Mouse (Mus musculus): ENCODE results near the gene Chmp4b. TPM values are rescaled to one million over a fixed set of nuclear protein-coding genes. Genes with fewer than 3 reads are reported as not detected.

Gene Chmp4b
- 9.3 and 10.9 TPM in 2 replicates for polyA plus RNA-seq (2014; fragmentation: Nextera tagmentation; extraction: Ambion mirVana)

DNA sequence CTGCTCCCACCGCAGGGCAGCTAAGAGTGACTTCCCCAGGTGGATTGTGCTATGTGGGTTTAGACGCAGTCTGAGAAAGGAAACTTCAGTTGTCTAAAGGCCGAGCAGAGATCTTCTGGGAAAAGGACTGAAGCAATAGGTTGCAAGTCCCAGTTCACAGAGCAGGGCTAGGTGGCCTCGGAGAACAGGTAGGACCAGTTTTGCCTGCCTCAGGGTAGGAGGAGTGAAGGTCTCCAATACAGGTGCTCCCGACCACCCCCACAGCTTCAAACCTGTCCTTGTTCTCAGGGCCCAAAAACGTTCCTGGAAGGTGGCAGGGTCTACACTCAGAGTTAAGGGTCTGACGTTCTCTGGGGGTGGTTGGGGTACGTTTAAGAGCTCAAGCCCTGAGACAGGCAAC lies at the start of gene Chmp4b:
Gene Chmp4b, plus strand, starts transcription at position 343 of the 400 bp plus-strand sequence.
- no peaks in the 10 kb centered on the region for H3K36me3 ChIP-seq (ENCODE audit: control insufficient read depth, insufficient read depth, low read length)
- no peak within 1 kb of the TSS for H3K27ac ChIP-seq (ENCODE audit: low read depth, low read length)
- no peak within 1 kb of the TSS for H3K4me3 ChIP-seq (ENCODE audit: low read depth, low read length)
- DNase-seq (ENCODE audit: low spot score) (no peak), ATAC-seq (replicated peaks; ENCODE audit: low FRiP score) (no peak)
- H3K9ac ChIP-seq (ENCODE audit: low read depth, low read length) = no peak within 1 kb of the TSS
- H3K4me1 ChIP-seq (replicated peaks; ENCODE audit: control insufficient read depth, insufficient read depth, low read length) = peaks cover 6% of the 10 kb centered on the region; the same call in 1 of the 2 replicates
- no peak within 1 kb of the TSS for H3K4me2 ChIP-seq
- 44% methylated on average over 8 of the region's 8 CpGs for WGBS
- H3K9me3 ChIP-seq (ENCODE audit: control insufficient read depth, low read length) = no peaks in the 10 kb centered on the region
- H3K27me3 ChIP-seq (replicated peaks; ENCODE audit: control insufficient read depth, insufficient read depth, low read length) = no peaks in the 10 kb centered on the region

- no peaks in the 10 kb centered on the region for H3K36me3 ChIP-seq (ENCODE audit: control insufficient read depth, insufficient read depth, low read length)
- ATAC-seq (replicated peaks; ENCODE audit: low FRiP score) = peak; percentile 51; the same call in 1 of the 2 replicates
- 11% methylated on average over 22 of the region's 22 CpGs for WGBS
- no peaks in the 10 kb centered on the region for H3K9me3 ChIP-seq (ENCODE audit: control insufficient read depth, low read length)
- peaks cover 6% of the 10 kb centered on the region for H3K4me1 ChIP-seq (replicated peaks; ENCODE audit: control insufficient read depth, insufficient read depth, low read length)
- peak overlapping the region; percentile 78 for H3K27ac ChIP-seq (ENCODE audit: low read depth, low read length)
- H3K4me3 ChIP-seq (ENCODE audit: low read depth, low read length) = peak overlapping the region; percentile 86
- H3K9ac ChIP-seq (ENCODE audit: low read depth, low read length) = peak overlapping the region; percentile 85
- no peak for DNase-seq (ENCODE audit: low spot score)
- H3K4me2 ChIP-seq = peak overlapping the region; percentile 90
- H3K27me3 ChIP-seq (replicated peaks; ENCODE audit: control insufficient read depth, insufficient read depth, low read length) = no peaks in the 10 kb centered on the region
Measured at GRCm38 (mm10) chr2:154603007-154603637, 48.4 kb upstream of the Chmp4b start.

DNA sequence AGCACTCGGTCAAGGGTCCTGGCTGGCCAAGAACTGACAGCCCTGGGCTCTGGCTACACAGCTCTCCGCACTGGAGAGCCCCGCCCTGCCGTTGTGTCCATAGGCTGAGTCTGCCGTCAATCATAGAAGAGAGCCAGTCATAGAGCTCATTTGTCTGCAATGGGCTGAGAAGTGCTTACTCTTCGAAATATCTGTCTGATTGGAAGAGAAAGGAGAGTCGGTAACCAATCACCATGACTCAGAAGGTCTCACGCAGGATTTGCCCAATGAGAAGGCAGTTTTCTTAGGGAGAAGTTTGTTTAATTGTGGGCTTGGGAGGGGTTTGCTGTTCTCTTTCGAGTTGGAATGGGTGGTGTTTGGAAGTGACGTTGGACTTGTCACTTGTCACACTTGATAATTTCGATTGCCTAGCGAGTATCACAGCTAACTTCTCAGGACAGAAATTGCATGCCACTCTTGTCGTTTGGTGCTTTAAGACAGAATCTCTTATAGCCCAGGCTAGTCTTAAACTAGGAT lies 47.8 kb upstream of the Chmp4b start, which contains the start of gene Pxmp4:
Gene Pxmp4, minus strand, starts transcription at position 71 of the 516 bp plus-strand sequence.
- WGBS = 0% methylated on average over 13 of the region's 13 CpGs
- peaks cover 6% of the 10 kb centered on the region for H3K4me1 ChIP-seq (replicated peaks; ENCODE audit: control insufficient read depth, insufficient read depth, low read length)

DNA sequence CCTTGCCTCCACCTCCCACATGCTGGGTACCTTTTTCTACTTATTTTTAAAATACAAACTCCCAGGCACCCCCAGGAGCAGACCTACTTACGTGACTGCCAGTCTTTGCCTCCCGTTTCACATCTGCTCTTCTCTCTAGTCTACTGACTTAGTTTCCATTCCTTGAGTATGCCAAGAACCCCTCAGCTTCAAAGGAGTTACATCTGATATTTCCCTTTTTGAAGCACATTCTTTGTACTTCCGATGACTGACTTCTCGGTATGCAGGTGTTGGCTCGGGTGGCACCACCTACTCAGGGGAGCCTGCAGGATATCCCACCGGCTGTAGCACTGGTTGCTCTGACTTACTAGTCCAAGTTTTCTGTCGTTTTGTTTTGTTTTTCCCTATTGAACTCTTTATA lies 47.3 kb upstream of the Chmp4b start:
- peak overlapping the region; percentile 75 for H3K27ac ChIP-seq (ENCODE audit: low read depth, low read length)
- H3K27me3 ChIP-seq (replicated peaks; ENCODE audit: control insufficient read depth, insufficient read depth, low read length) = no peaks in the 10 kb centered on the region
- H3K4me1 ChIP-seq (replicated peaks; ENCODE audit: control insufficient read depth, insufficient read depth, low read length) = peaks cover 6% of the 10 kb centered on the region
- WGBS = 25% methylated on average over 7 of the region's 7 CpGs
- no peaks in the 10 kb centered on the region for H3K36me3 ChIP-seq (ENCODE audit: control insufficient read depth, insufficient read depth, low read length)
- DNase-seq (ENCODE audit: low spot score) = no peak
- H3K4me3 ChIP-seq (ENCODE audit: low read depth, low read length) = peak overlapping the region; percentile 86
- peak; percentile 5; the same call in 1 of the 2 replicates for ATAC-seq (replicated peaks; ENCODE audit: low FRiP score)
- peak overlapping the region; percentile 90 for H3K4me2 ChIP-seq
- no peaks in the 10 kb centered on the region for H3K9me3 ChIP-seq (ENCODE audit: control insufficient read depth, low read length)
- H3K9ac ChIP-seq (ENCODE audit: low read depth, low read length) = peak overlapping the region; percentile 70

More for the DNA sequence above, 47.8 kb upstream of the Chmp4b start, which contains the start of gene Pxmp4:
- peak within 1 kb of the TSS; percentile 78 for H3K27ac ChIP-seq (ENCODE audit: low read depth, low read length)
- ATAC-seq (replicated peaks; ENCODE audit: low FRiP score) (peak; percentile 99), DNase-seq (ENCODE audit: low spot score) (peak; percentile 93)
- H3K4me2 ChIP-seq = peak within 1 kb of the TSS; percentile 90
- peak within 1 kb of the TSS; percentile 85 for H3K9ac ChIP-seq (ENCODE audit: low read depth, low read length)
- peak within 1 kb of the TSS; percentile 86 for H3K4me3 ChIP-seq (ENCODE audit: low read depth, low read length)
- H3K36me3 ChIP-seq (ENCODE audit: control insufficient read depth, insufficient read depth, low read length) = no peaks in the 10 kb centered on the region
- H3K27me3 ChIP-seq (replicated peaks; ENCODE audit: control insufficient read depth, insufficient read depth, low read length) = no peaks in the 10 kb centered on the region
- H3K9me3 ChIP-seq (ENCODE audit: control insufficient read depth, low read length) = no peaks in the 10 kb centered on the region

GRCm38 (mm10) chr2:154606965-154607364 lies 44.5 kb upstream of the Chmp4b start:
- Histone ChIP-seq H3K27ac (ENCODE audit: low read depth, low read length) (no peak overlapping the region), H3K9ac (ENCODE audit: low read depth, low read length) (no peak overlapping the region), H3K27me3 (replicated peaks; ENCODE audit: control insufficient read depth, insufficient read depth, low read length) (no peaks in the 10 kb centered on the region), H3K4me2 (no peak overlapping the region), H3K9me3 (ENCODE audit: control insufficient read depth, low read length) (no peaks in the 10 kb centered on the region), H3K36me3 (ENCODE audit: control insufficient read depth, insufficient read depth, low read length) (no peaks in the 10 kb centered on the region), H3K4me3 (ENCODE audit: low read depth, low read length) (no peak overlapping the region), H3K4me1 (replicated peaks; ENCODE audit: control insufficient read depth, insufficient read depth, low read length) (peaks cover 6% of the 10 kb centered on the region)
- 88% methylated on average over 1 of the region's 1 CpGs for WGBS
- ATAC-seq (replicated peaks; ENCODE audit: low FRiP score) = no peak
- no peak for DNase-seq (ENCODE audit: low spot score)

DNA sequence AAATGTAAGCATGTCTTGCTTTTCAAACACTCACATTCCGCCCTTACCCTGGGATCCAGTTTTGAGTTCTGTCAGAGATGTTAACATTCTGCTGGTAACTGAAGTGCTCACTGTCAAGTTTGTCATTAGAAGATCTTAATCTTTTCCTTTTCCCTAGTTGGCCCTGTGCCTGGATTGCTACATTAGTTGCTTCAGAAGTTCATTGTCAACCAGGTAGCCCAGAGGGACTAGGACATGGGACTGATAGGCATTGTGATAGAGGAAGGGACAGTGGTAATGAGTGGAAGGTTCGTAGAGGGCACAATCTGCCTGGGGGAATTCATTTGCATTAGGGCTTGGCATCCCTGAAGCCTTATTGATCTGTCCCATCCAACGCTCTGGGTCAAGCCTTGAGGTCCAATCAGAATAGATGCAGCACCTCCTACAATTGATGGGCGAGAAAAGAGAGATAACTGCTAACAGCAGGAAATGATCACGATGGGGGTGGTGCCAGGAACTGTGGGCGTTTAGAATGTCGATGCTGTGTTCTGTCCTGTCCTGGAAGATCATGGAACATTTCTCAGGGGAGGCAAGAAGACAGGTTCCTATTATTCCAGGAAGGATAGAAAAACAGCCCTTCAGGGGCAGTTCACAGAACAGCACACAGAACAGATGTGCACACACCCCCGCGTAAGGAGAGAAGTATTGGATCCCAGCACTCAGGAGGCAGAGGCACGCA lies 42.3 kb upstream of the Chmp4b start:
- DNase-seq (ENCODE audit: low spot score) = no peak
- WGBS = 51% methylated on average over 10 of the region's 10 CpGs
- no peak overlapping the region for H3K27ac ChIP-seq (ENCODE audit: low read depth, low read length)
- no peaks in the 10 kb centered on the region for H3K36me3 ChIP-seq (ENCODE audit: control insufficient read depth, insufficient read depth, low read length)
- peaks cover 6% of the 10 kb centered on the region for H3K4me1 ChIP-seq (replicated peaks; ENCODE audit: control insufficient read depth, insufficient read depth, low read length)
- H3K9ac ChIP-seq (ENCODE audit: low read depth, low read length) = no peak overlapping the region
- ATAC-seq (replicated peaks; ENCODE audit: low FRiP score) = no peak
- no peak overlapping the region for H3K4me3 ChIP-seq (ENCODE audit: low read depth, low read length)
- H3K27me3 ChIP-seq (replicated peaks; ENCODE audit: control insufficient read depth, insufficient read depth, low read length) = no peaks in the 10 kb centered on the region
- H3K9me3 ChIP-seq (ENCODE audit: control insufficient read depth, low read length) = no peaks in the 10 kb centered on the region
- no peak overlapping the region for H3K4me2 ChIP-seq

DNA sequence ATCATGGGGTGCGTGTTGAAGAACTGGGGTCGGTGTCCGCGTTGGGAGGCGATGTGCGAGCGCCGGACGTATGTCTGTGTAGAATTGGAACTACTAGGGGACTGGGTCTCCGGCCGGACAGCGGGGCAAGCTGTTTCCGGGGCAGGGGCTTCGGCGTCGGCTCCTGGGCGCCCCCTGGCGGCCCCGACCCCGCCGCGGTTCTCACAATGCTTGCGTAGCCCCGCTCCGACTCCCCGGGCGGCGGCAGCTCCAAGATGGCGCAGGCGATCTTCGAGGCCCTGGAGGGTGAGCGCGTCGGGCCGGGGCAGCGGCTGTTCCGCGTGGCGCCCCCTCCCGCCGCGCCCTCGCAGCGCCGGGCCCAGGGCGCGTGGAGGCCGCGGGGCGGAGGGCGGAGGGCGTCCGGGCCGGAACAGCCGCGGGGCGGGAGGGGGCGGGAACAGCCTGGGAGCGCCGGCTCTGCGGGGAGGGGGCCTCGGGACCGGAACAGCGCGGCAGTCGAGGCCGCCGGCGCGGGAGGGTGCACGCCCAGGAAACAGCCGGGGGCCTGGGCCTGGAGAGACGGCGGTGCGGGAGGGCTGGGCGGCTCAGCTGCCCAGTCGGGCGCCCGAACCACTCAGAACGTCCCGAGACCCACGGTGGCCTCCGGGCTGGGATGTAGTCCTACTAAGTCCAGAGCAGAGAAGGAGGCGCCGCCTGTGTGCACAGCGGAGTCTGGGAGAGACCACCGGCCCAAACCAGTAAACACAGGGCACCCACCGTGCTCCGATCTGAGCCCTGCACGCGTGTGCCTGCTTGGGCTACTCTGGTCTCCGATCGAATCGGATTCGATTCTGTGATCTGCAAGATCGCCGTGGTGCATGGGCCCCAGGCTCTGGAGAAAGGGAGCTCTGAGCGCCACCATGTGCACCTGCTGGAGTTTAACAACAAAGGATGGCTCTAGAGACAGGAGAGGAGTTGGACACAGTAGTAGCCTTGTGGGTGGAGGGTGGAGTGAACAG lies 38.1 kb upstream of the Chmp4b start, which contains the start of the genes Zfp341 and 4930519P11Rik:
Gene Zfp341, plus strand, starts transcription at position 180 of the 998 bp plus-strand sequence.
Gene 4930519P11Rik, minus strand, starts transcription at position 320 of the 998 bp plus-strand sequence.
- WGBS = under 1% methylated on average over 98 of the region's 98 CpGs
- Histone ChIP-seq H3K4me2 (peak within 1 kb of the TSS; percentile 84), H3K4me1 (replicated peaks; ENCODE audit: control insufficient read depth, insufficient read depth, low read length) (peaks cover 14% of the 10 kb centered on the region), H3K9me3 (ENCODE audit: control insufficient read depth, low read length) (no peaks in the 10 kb centered on the region), H3K27me3 (replicated peaks; ENCODE audit: control insufficient read depth, insufficient read depth, low read length) (no peaks in the 10 kb centered on the region), H3K9ac (ENCODE audit: low read depth, low read length) (peak within 1 kb of the TSS; percentile 83), H3K36me3 (ENCODE audit: control insufficient read depth, insufficient read depth, low read length) (no peaks in the 10 kb centered on the region), H3K4me3 (ENCODE audit: low read depth, low read length) (peak within 1 kb of the TSS; percentile 64), H3K27ac (ENCODE audit: low read depth, low read length) (peak within 1 kb of the TSS; percentile 96)
- DNase-seq (ENCODE audit: low spot score) (peak; percentile 91), ATAC-seq (replicated peaks; ENCODE audit: low FRiP score) (peak; percentile 87)

Measured in liver, embryonic 11.5 days (tissue).